Mouse (Mus musculus): Measurements from ENCODE around the gene Meaf6.

The Meaf6 gene

GRCm38 (mm10) chr4:125144211-125144610 is 59.3 kb downstream of the Meaf6 start:
- no peak for DNase-seq (ENCODE audit: low spot score in 2 of 2)

GRCm38 (mm10) chr4:125144627-125145026 is 59.7 kb downstream of the Meaf6 start:
- no peak for DNase-seq (ENCODE audit: low spot score in 2 of 2)

GRCm38 (mm10) chr4:125145213-125145612 is 60.3 kb downstream of the Meaf6 start:
- no peak for DNase-seq (ENCODE audit: low spot score in 2 of 2)

GRCm38 (mm10) chr4:125147970-125148369 is 63.0 kb downstream of the Meaf6 start:
- no peak for DNase-seq (ENCODE audit: low spot score in 2 of 2)

GRCm38 (mm10) chr4:125149460-125149859 is 64.5 kb downstream of the Meaf6 start:
- no peak for DNase-seq (ENCODE audit: low spot score in 2 of 2)

GRCm38 (mm10) chr4:125152469-125152868 is 67.5 kb downstream of the Meaf6 start:
- DNase-seq (ENCODE audit: low spot score in 2 of 2): no peak

GRCm38 (mm10) chr4:125153659-125154241 is 68.8 kb downstream of the Meaf6 start:
- DNase-seq (ENCODE audit: low spot score in 2 of 2): no peak

- DNase-seq (ENCODE audit: low spot score in 2 of 2): no peak
Observed at GRCm38 (mm10) chr4:125155646-125156045, 70.7 kb downstream of the Meaf6 start.

GRCm38 (mm10) chr4:125157322-125157721 is 72.4 kb downstream of the Meaf6 start:
- DNase-seq (ENCODE audit: low spot score in 2 of 2): no peak

GRCm38 (mm10) chr4:125158081-125158480 is 73.1 kb downstream of the Meaf6 start:
- DNase-seq (ENCODE audit: low spot score in 2 of 2): no peak

- DNase-seq (ENCODE audit: low spot score in 2 of 2): no peak
Observed at GRCm38 (mm10) chr4:125158581-125159317, 73.8 kb downstream of the Meaf6 start.

- peak; percentile 88 to 94 for DNase-seq (ENCODE audit: low spot score in 2 of 2)
Observed at GRCm38 (mm10) chr4:125160320-125160950, 75.5 kb downstream of the Meaf6 start.

GRCm38 (mm10) chr4:125160951-125161331 is 76.0 kb downstream of the Meaf6 start:
- no peak for DNase-seq (ENCODE audit: low spot score in 2 of 2)

GRCm38 (mm10) chr4:125161392-125161791 is 76.5 kb downstream of the Meaf6 start:
- DNase-seq (ENCODE audit: low spot score in 2 of 2): no peak

GRCm38 (mm10) chr4:125162701-125163100 is 77.8 kb downstream of the Meaf6 start:
- no peak for DNase-seq (ENCODE audit: low spot score in 2 of 2)
